Mouse (Mus musculus) forebrain, embryonic 11.5 days (tissue): ENCODE data around the gene Aoc3. TPM values are rescaled to one million over a fixed set of nuclear protein-coding genes. Genes with fewer than 3 reads are reported as not detected.
"Not testable (repeated sequence)": the region's sequence is repeated elsewhere in the genome, so short reads cannot be mapped to it uniquely, and the experiment has no call there.

ENCODE experiments used
- ATAC-seq: fragments of 200-750 bp; cut with Nextera tagmentation; replicated peaks from 2 replicates; pipeline ENCODE4 v1.8.0; 2017; ENCODE audit warnings: moderate TSS enrichment; ENCODE audit not compliant: low FRiP score
- DNase-seq: peaks from one replicate; pipeline ENCODE4 v3.0.0-alpha.2; 2017; ENCODE audit warnings: low spot score
- H3K27ac ChIP-seq: fragments of 300-500 bp; sonication (generic); 2 replicates; pipeline ENCODE4 v1.5.1; 2014; ENCODE audit warnings: low read depth, low read length
- H3K27me3 ChIP-seq: fragments of 300-500 bp; sonication (generic); 2 replicates; pipeline ENCODE4 v1.6.1; 2014; ENCODE audit warnings: mild to moderate bottlenecking, low read length, mixed read lengths; ENCODE audit not compliant: control insufficient read depth, insufficient read depth
- H3K36me3 ChIP-seq: fragments of 300-500 bp; sonication (generic); 2 replicates; pipeline ENCODE4 v1.6.1; 2014; ENCODE audit warnings: mild to moderate bottlenecking, low read length, moderate library complexity, mixed read lengths; ENCODE audit not compliant: control insufficient read depth, insufficient read depth
- H3K4me1 ChIP-seq: fragments of 300-500 bp; sonication (generic); replicated peaks from 2 replicates; pipeline ENCODE4 v1.6.1; 2014; ENCODE audit warnings: low read length, mixed read lengths; ENCODE audit not compliant: control insufficient read depth, insufficient read depth
- H3K4me2 ChIP-seq: fragments of 300-500 bp; sonication (generic); 2 replicates; pipeline ENCODE4 v1.6.1; 2014; ENCODE audit warnings: low read depth, mild to moderate bottlenecking, low read length, moderate library complexity, mixed read lengths; ENCODE audit not compliant: severe bottlenecking
- H3K4me3 ChIP-seq: fragments of 300-500 bp; sonication (generic); 2 replicates; pipeline ENCODE4 v1.5.1; 2014; ENCODE audit warnings: low read depth, low read length
- H3K9ac ChIP-seq: fragments of 300-500 bp; sonication (generic); 2 replicates; pipeline ENCODE4 v1.6.1; 2014; ENCODE audit warnings: low read length
- H3K9me3 ChIP-seq: fragments of 300-500 bp; sonication (generic); 2 replicates; pipeline ENCODE4 v1.6.1; 2016; ENCODE audit warnings: low read length, mixed read lengths; ENCODE audit not compliant: control insufficient read depth
- WGBS: fragments of 180-500 bp; shearing (Covaris S2); extraction: QIAGEN DNeasy Blood & Tissue Kit; methylation state at CpG from one replicate; pipeline ENCODE4 v1.1.7; 2014; 5-methylcytosine and 5-hydroxymethylcytosine counted together
- microRNA-seq: library from miRNA; unstranded; fragments of <30 nt; microRNA quantifications from one replicate; pipeline ENCODE4, GENCODE M21; 2016; ENCODE audit not compliant: insufficient number of aligned reads
- polyA plus RNA-seq: library from polyadenylated mRNA; unstranded; fragments of >200 nt; fragmentation: Nextera tagmentation; extraction: Ambion mirVana; gene quantifications from 2 replicates; pipeline ENCODE4 v1.2.1, GENCODE M21; 2014

The Aoc3 gene
- polyA plus RNA-seq, 1 experiment from 2014 or later, result not detected

DNA sequence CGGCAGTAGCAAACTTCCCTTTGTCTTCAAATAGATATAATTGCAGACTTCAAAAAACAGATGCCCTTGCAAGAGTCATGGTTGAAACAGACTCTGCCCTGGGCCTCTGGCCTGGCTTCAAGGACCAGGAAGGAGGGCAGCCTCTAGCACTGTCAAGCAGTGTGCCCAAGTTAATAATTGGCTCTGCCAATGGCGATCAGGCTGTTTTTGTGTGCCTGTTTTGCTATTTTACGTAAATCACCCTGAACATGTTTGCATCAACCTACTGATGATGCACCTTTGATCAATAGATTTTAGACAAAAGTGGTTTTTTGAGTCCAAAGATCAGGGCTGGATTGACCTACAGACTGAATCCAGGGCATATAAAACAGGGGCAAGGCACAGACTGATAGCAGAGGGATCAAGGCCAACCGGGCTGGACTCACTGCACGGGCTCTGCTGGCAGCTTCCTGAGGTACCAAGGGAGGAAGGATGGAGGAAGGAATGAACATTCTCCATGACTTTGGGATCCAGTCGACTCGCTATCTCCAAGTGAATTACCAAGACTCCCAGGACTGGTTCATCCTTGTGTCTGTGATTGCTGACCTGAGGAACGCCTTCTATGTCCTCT, 37.0 kb downstream of the Aoc3 start, which contains the start of gene G6pc:
Gene G6pc, plus strand, starts transcription at position 236 of the 610 bp plus-strand sequence.
- DNase-seq (no peak), ATAC-seq (no peak)
- Histone ChIP-seq H3K4me3 (no peak within 1 kb of the TSS), H3K27ac (no peak within 1 kb of the TSS), H3K27me3 (no peaks in the 10 kb centered on the region), H3K36me3 (no peaks in the 10 kb centered on the region), H3K4me1 (no peaks in the 10 kb centered on the region), H3K9ac (no peak within 1 kb of the TSS), H3K9me3 (no peaks in the 10 kb centered on the region), H3K4me2 (no peak within 1 kb of the TSS)
- WGBS, result 88% methylated on average over 8 of the region's 8 CpGs

DNA sequence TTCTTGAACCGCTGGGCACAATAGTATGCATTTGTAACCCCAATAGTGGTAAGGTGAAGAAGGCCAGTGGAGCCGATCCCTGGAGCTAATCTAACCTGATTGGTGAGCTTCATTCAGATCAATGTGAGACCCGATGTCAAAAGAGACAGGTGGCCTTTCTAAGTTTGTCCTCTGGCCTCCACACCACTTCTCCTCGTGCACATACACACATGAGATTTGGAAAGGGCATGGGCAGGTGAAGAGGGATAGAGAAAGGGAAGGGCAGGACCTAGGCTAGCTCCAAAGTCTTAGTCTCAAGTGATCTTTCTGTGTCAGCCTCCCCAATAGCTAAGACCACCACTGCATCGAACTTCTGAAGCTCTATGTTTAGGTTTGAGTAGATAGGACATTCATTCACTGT, 39.7 kb downstream of the Aoc3 start:
- no peaks in the 10 kb centered on the region for H3K4me1 ChIP-seq
- no peak overlapping the region for H3K4me3 ChIP-seq
- H3K36me3 ChIP-seq, result no peaks in the 10 kb centered on the region
- ATAC-seq (no peak), DNase-seq (no peak)
- H3K4me2 ChIP-seq, result no peak overlapping the region
- no peak overlapping the region for H3K27ac ChIP-seq
- no peak overlapping the region for H3K9ac ChIP-seq
- no peaks in the 10 kb centered on the region for H3K9me3 ChIP-seq
- H3K27me3 ChIP-seq, result no peaks in the 10 kb centered on the region
- WGBS, result 82% methylated on average over 5 of the region's 5 CpGs

DNA sequence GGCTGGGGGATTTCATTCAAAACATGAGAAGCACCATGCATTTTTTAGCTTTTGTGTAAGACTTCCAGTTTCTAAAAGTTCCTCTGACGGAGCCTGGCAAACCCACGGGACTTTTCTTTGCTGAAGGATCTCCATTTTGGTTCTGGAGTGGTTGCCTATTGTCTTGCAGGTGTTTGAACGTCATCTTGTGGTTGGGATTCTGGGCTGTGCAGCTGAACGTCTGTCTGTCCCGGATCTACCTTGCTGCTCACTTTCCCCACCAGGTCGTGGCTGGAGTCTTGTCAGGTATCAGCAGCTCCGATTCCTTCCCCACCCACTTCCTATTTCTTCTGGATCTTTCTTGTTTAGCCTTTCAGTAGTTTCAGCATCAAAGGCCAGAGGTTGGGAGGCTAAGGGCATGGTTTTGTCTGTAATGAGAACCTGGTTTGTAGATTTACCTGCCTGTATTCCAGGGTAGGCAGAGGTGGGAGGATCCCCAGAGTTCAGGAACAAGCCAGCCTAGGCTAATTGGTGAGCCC, 44.1 kb downstream of the Aoc3 start:
- DNase-seq, result no peak
- H3K4me1 ChIP-seq, result no peaks in the 10 kb centered on the region
- no peaks in the 10 kb centered on the region for H3K36me3 ChIP-seq
- WGBS, result 67% methylated on average over 7 of the region's 7 CpGs
- no peak overlapping the region for H3K27ac ChIP-seq
- no peak overlapping the region for H3K4me2 ChIP-seq
- no peak overlapping the region for H3K4me3 ChIP-seq
- H3K27me3 ChIP-seq, result no peaks in the 10 kb centered on the region
- no peaks in the 10 kb centered on the region for H3K9me3 ChIP-seq
- no peak for ATAC-seq
- H3K9ac ChIP-seq, result no peak overlapping the region

DNA sequence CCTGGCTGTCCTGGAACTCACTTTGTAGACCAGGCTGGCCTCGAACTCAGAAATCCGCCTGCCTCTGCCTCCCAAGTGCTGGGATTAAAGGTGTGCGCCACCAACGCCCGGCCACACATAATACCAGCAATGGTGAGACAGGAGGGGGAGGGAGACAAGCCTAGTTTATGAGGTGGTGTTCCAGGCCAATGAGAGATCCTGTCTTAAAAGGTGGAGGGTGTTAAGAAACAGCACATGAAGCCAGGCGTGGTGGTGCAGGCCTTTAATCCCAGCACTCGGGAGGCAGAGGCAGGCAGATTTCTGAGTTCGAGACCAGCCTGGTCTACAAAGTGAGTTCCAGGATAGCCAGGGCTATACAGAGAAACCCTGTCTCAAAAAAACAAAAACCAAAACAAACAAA, 47.8 kb downstream of the Aoc3 start:
- H3K4me2 ChIP-seq, H3K4me1 ChIP-seq, H3K36me3 ChIP-seq, H3K9ac ChIP-seq, H3K27me3 ChIP-seq, DNase-seq, H3K27ac ChIP-seq, ATAC-seq, H3K9me3 ChIP-seq, H3K4me3 ChIP-seq: not testable (repeated sequence)
- 94% methylated on average over 8 of the region's 8 CpGs for WGBS

DNA sequence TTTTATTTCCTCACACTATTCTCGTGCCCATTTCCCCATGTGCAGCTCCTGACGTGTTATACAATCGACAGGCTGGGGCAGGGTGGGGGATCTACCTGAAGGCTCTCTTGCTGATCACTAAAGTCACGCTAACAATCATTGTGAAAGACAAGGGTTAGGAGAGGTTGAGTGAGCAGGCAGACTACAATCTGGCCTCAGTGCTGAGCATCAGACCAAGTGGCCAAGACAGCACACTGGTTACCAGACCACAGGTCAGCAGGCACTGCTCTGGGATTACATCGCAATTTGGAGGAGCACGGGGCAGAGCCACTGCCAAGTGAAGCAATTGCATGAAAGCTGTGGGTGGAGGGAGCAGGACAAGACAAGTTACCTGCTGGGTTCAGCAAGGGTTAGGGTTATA, 48.5 kb downstream of the Aoc3 start:
- Histone ChIP-seq H3K4me1 (no peaks in the 10 kb centered on the region), H3K4me3 (no peak overlapping the region), H3K36me3 (no peaks in the 10 kb centered on the region), H3K9ac (no peak overlapping the region), H3K27ac (no peak overlapping the region), H3K27me3 (no peaks in the 10 kb centered on the region), H3K4me2 (no peak overlapping the region), H3K9me3 (no peaks in the 10 kb centered on the region)
- WGBS, result 82% methylated on average over 6 of the region's 6 CpGs
- ATAC-seq (no peak), DNase-seq (no peak)

DNA sequence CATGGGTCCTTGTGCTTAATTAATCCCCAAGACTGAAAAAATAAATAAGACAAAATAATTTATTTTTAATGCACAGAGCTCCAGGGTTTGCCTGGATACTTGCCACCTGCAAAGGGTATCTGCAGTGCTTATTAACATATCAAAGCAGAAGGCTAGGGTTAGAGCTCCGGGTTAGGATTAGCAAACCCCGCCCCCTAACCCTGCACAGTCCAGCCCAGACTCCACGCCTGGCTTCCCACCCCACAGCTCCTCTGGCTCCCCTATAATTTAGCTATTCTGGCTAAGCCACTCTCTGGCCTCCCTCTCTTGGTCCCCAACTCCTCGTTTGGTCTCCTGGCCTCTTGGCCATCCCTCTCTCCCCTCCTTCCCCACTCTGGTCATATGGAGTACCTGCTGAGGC, 51.4 kb downstream of the Aoc3 start:
- no peak overlapping the region for H3K4me3 ChIP-seq

More for the DNA sequence above, 51.4 kb downstream of the Aoc3 start:
- Histone ChIP-seq H3K27ac (no peak overlapping the region), H3K4me1 (no peaks in the 10 kb centered on the region), H3K4me2 (no peak overlapping the region), H3K36me3 (no peaks in the 10 kb centered on the region), H3K9me3 (no peaks in the 10 kb centered on the region), H3K27me3 (no peaks in the 10 kb centered on the region), H3K9ac (no peak overlapping the region)
- ATAC-seq (no peak), DNase-seq (peak; percentile 60)
- WGBS, result 6% methylated on average over 4 of the region's 4 CpGs

Small RNA genes lying within 50 kb of the gene (microRNA-seq; reads per million reads assigned to microRNA genes)
- gene Gm25593, result not detected

Other genes with a start within 250 kb of the Aoc3 start
- 50.4 and 51.5 TPM in 2 replicates for gene Coasy, start 248.0 kb upstream of the Aoc3 start, polyA plus RNA-seq
- 41.8 and 44.3 TPM in 2 replicates for gene Mlx, start 243.3 kb upstream of the Aoc3 start, polyA plus RNA-seq
- 74.1 and 79.7 TPM in 2 replicates for gene Psmc3ip, start 235.2 kb upstream of the Aoc3 start, polyA plus RNA-seq
- 11.1 and 12.9 TPM in 2 replicates for gene Retreg3, start 210.7 kb upstream of the Aoc3 start, polyA plus RNA-seq
- 126 and 132 TPM in 2 replicates for gene Tubg1, start 210.7 kb upstream of the Aoc3 start, polyA plus RNA-seq
- gene Tubg2, start 174.7 kb upstream of the Aoc3 start, polyA plus RNA-seq, result 3.9 and 4.5 TPM in 2 replicates
- 0.35 and 0.55 TPM in 2 replicates for gene Cntnap1, start 160.1 kb upstream of the Aoc3 start, polyA plus RNA-seq
- 7.9 and 9.1 TPM in 2 replicates for gene Plekhh3, start 159.3 kb upstream of the Aoc3 start, polyA plus RNA-seq
- gene Ccr10, start 155.2 kb upstream of the Aoc3 start, polyA plus RNA-seq, result 0.17 TPM in 1 of 2 replicates, not detected in the other
- gene Ezh1, start 104.1 kb upstream of the Aoc3 start, polyA plus RNA-seq, result 10.5 and 12.8 TPM in 2 replicates
- gene Ramp2, start 84.6 kb upstream of the Aoc3 start, polyA plus RNA-seq, result 59.4 and 64.3 TPM in 2 replicates
- gene Vps25, start 76.9 kb upstream of the Aoc3 start, polyA plus RNA-seq, result 119 TPM in 2 replicates
- gene Wnk4, start 70.0 kb upstream of the Aoc3 start, polyA plus RNA-seq, result 5.3 and 7.6 TPM in 2 replicates
- 1.3 and 2.0 TPM in 2 replicates for gene Cntd1, start 51.6 kb upstream of the Aoc3 start, polyA plus RNA-seq
- gene Coa3, start 51.5 kb upstream of the Aoc3 start, polyA plus RNA-seq, result 179 and 181 TPM in 2 replicates
- 159 and 165 TPM in 2 replicates for gene Becn1, start 28.3 kb upstream of the Aoc3 start, polyA plus RNA-seq
- gene Psme3, start 14.4 kb upstream of the Aoc3 start, polyA plus RNA-seq, result 189 and 193 TPM in 2 replicates
- gene Aoc2, start 5.5 kb upstream of the Aoc3 start, polyA plus RNA-seq, result 2.8 and 3.1 TPM in 2 replicates
- gene G6pc, start 37.0 kb downstream of the Aoc3 start, polyA plus RNA-seq, result not detected in 2 replicates
- 101 and 111 TPM in 2 replicates for gene Aarsd1, start 87.0 kb downstream of the Aoc3 start, polyA plus RNA-seq
- gene Gm27029, start 94.2 kb downstream of the Aoc3 start, polyA plus RNA-seq, result 8.2 and 9.5 TPM in 2 replicates
- gene Rundc1, start 94.5 kb downstream of the Aoc3 start, polyA plus RNA-seq, result 22.5 and 24.5 TPM in 2 replicates
- gene Ptges3l, start 94.7 kb downstream of the Aoc3 start, polyA plus RNA-seq, result 1.6 and 2.7 TPM in 2 replicates
- 370 and 424 TPM in 2 replicates for gene Rpl27, start 111.7 kb downstream of the Aoc3 start, polyA plus RNA-seq
- gene Ifi35, start 117.8 kb downstream of the Aoc3 start, polyA plus RNA-seq, result 3.8 and 3.9 TPM in 2 replicates
- 43.5 and 49.0 TPM in 2 replicates for gene Rnd2, start 134.4 kb downstream of the Aoc3 start, polyA plus RNA-seq
- gene Vat1, start 135.6 kb downstream of the Aoc3 start, polyA plus RNA-seq, result 47.0 and 51.4 TPM in 2 replicates
- 27.8 and 32.1 TPM in 2 replicates for gene Brca1, start 221.3 kb downstream of the Aoc3 start, polyA plus RNA-seq
- 96.0 and 97.1 TPM in 2 replicates for gene Nbr1, start 221.5 kb downstream of the Aoc3 start, polyA plus RNA-seq